Mouse (Mus musculus): ENCODE measurements at regions not wholly inside any gene's neighbourhood (a gene's known extent, or its start where the extent isn't known, plus 50 kb on each side); places are given as distances from the start of the nearest gene placed in this dataset.

DNA sequence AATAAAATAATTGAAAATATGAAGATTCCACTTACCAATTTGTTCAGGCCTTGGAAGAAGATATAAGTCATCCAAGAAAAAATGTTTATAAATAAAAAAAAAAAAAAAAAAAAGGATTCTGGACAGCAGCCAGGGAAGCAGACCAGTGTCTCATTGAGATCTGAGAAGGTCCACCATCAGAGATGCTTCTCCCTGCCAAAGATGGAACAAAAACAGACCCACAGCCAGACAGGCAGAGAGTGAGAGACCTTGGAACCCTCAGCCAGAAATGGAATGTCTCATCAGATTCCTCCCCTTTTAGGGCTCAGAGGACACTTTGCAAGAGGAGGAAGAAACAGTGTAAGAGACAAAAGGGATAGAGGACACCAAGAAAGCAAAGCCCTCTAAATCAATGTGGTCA is 177.2 kb upstream of the Id4 start:
- H3K4me1 ChIP-seq (replicated peaks; ENCODE audit: insufficient read depth, low read length) = no peaks in the 10 kb centered on the region
- DNase-seq (ENCODE audit: low spot score) (no peak), ATAC-seq (replicated peaks; ENCODE audit: low FRiP score, low read depth) (no peak)
- H3K9me3 ChIP-seq (replicated peaks; ENCODE audit: low read length) = no peaks in the 10 kb centered on the region
- no peaks in the 10 kb centered on the region for H3K27me3 ChIP-seq (ENCODE audit: insufficient read depth, low read length)
- H3K36me3 ChIP-seq (ENCODE audit: insufficient read depth, low read length) = no peaks in the 10 kb centered on the region
- TF ChIP-seq CTCF (IDR thresholded peaks at IDR 0.05; ENCODE audit: low read depth) = no peak
- no peak overlapping the region for H3K27ac ChIP-seq
- H3K9ac ChIP-seq (ENCODE audit: low read depth, low read length) = no peak overlapping the region
- H3K4me3 ChIP-seq (replicated peaks; ENCODE audit: low read depth, low read length) = no peak overlapping the region
- H3K4me2 ChIP-seq (ENCODE audit: low read length) = no peak overlapping the region

GRCm38 (mm10) chr13:48094275-48095035 is 166.6 kb upstream of the Id4 start:
- Histone ChIP-seq H3K4me2 (ENCODE audit: low read length) (no peak overlapping the region), H3K9me3 (replicated peaks; ENCODE audit: low read length) (no peaks in the 10 kb centered on the region), H3K4me1 (replicated peaks; ENCODE audit: insufficient read depth, low read length) (no peaks in the 10 kb centered on the region), H3K36me3 (ENCODE audit: insufficient read depth, low read length) (no peaks in the 10 kb centered on the region), H3K4me3 (replicated peaks; ENCODE audit: low read depth, low read length) (no peak overlapping the region), H3K27ac (no peak overlapping the region), H3K27me3 (ENCODE audit: insufficient read depth, low read length) (no peaks in the 10 kb centered on the region), H3K9ac (ENCODE audit: low read depth, low read length) (no peak overlapping the region)
- 83% methylated on average over 16 of the region's 16 CpGs for WGBS
- TF ChIP-seq CTCF (IDR thresholded peaks at IDR 0.05; ENCODE audit: low read depth) = no peak
- no peak for ATAC-seq (replicated peaks; ENCODE audit: low FRiP score, low read depth)
- no peak for DNase-seq (ENCODE audit: low spot score)

- H3K36me3 ChIP-seq (ENCODE audit: insufficient read depth, low read length) = no peaks in the 10 kb centered on the region
- TF ChIP-seq CTCF (IDR thresholded peaks at IDR 0.05; ENCODE audit: low read depth) = no peak
- no peak overlapping the region for H3K9ac ChIP-seq (ENCODE audit: low read depth, low read length)
- H3K27me3 ChIP-seq (ENCODE audit: insufficient read depth, low read length) = no peaks in the 10 kb centered on the region
- ATAC-seq (replicated peaks; ENCODE audit: low FRiP score, low read depth) (no peak), DNase-seq (ENCODE audit: low spot score) (peak; percentile 31)
- 53% methylated on average over 8 of the region's 8 CpGs for WGBS
- H3K4me1 ChIP-seq (replicated peaks; ENCODE audit: insufficient read depth, low read length) = peaks cover 4% of the 10 kb centered on the region; the same call in 1 of the 2 replicates
- no peak overlapping the region for H3K4me3 ChIP-seq (replicated peaks; ENCODE audit: low read depth, low read length)
- H3K27ac ChIP-seq = no peak overlapping the region
- no peaks in the 10 kb centered on the region for H3K9me3 ChIP-seq (replicated peaks; ENCODE audit: low read length)
- H3K4me2 ChIP-seq (ENCODE audit: low read length) = peak overlapping the region; percentile 27; the same call in 1 of the 2 replicates
Observed at GRCm38 (mm10) chr13:48102156-48102555, 158.9 kb upstream of the Id4 start.

- Histone ChIP-seq H3K9ac (ENCODE audit: low read depth, low read length) (no peak overlapping the region), H3K27me3 (ENCODE audit: insufficient read depth, low read length) (no peaks in the 10 kb centered on the region), H3K4me2 (ENCODE audit: low read length) (peak overlapping the region; percentile 27; the same call in 1 of the 2 replicates), H3K27ac (no peak overlapping the region), H3K9me3 (replicated peaks; ENCODE audit: low read length) (no peaks in the 10 kb centered on the region), H3K36me3 (ENCODE audit: insufficient read depth, low read length) (no peaks in the 10 kb centered on the region), H3K4me3 (replicated peaks; ENCODE audit: low read depth, low read length) (no peak overlapping the region), H3K4me1 (replicated peaks; ENCODE audit: insufficient read depth, low read length) (peaks cover 4% of the 10 kb centered on the region; the same call in 1 of the 2 replicates)
- ATAC-seq (replicated peaks; ENCODE audit: low FRiP score, low read depth) (no peak), DNase-seq (ENCODE audit: low spot score) (no peak)
- 39% methylated on average over 7 of the region's 7 CpGs for WGBS
- TF ChIP-seq CTCF (IDR thresholded peaks at IDR 0.05; ENCODE audit: low read depth) = no peak
Observed at GRCm38 (mm10) chr13:48102576-48102975, 158.5 kb upstream of the Id4 start.

GRCm38 (mm10) chr13:48104766-48105165 is 156.3 kb upstream of the Id4 start:
- WGBS = 53% methylated on average over 6 of the region's 6 CpGs
- peak; percentile 20 for DNase-seq (ENCODE audit: low spot score)
- Histone ChIP-seq H3K4me2 (ENCODE audit: low read length) (no peak overlapping the region), H3K4me3 (replicated peaks; ENCODE audit: low read depth, low read length) (no peak overlapping the region), H3K4me1 (replicated peaks; ENCODE audit: insufficient read depth, low read length) (peaks cover 4% of the 10 kb centered on the region; the same call in 1 of the 2 replicates), H3K36me3 (ENCODE audit: insufficient read depth, low read length) (no peaks in the 10 kb centered on the region), H3K9me3 (replicated peaks; ENCODE audit: low read length) (no peaks in the 10 kb centered on the region), H3K9ac (ENCODE audit: low read depth, low read length) (no peak overlapping the region), H3K27me3 (ENCODE audit: insufficient read depth, low read length) (no peaks in the 10 kb centered on the region), H3K27ac (no peak overlapping the region)
- no peak for TF ChIP-seq CTCF (IDR thresholded peaks at IDR 0.05; ENCODE audit: low read depth)
- ATAC-seq (replicated peaks; ENCODE audit: low FRiP score, low read depth) = no peak

DNA sequence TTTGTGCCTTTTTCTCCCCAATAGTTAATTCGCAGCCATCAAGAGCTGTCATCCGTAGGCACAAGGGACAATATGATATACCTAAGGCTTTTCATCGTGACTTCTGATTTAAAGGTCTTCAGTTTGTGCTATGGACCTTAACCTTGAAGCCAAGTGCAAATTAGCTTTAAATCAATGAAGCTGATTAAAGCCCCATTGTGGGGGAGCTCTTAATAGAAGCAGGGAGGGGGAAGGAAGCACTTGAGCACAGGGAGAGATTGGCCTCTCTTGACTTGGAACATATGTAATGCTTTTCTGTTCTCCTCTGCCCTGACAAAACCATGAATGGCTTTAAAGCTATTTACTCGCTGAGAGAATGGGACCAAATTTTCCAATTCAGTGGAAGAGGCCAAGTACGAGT is 154.1 kb upstream of the Id4 start:
- Histone ChIP-seq H3K9me3 (replicated peaks; ENCODE audit: low read length) (no peaks in the 10 kb centered on the region), H3K27me3 (ENCODE audit: insufficient read depth, low read length) (no peaks in the 10 kb centered on the region), H3K4me1 (replicated peaks; ENCODE audit: insufficient read depth, low read length) (peaks cover 4% of the 10 kb centered on the region; the same call in 1 of the 2 replicates), H3K36me3 (ENCODE audit: insufficient read depth, low read length) (no peaks in the 10 kb centered on the region), H3K9ac (ENCODE audit: low read depth, low read length) (no peak overlapping the region), H3K4me3 (replicated peaks; ENCODE audit: low read depth, low read length) (no peak overlapping the region), H3K27ac (no peak overlapping the region), H3K4me2 (ENCODE audit: low read length) (no peak overlapping the region)
- DNase-seq (ENCODE audit: low spot score) (no peak), ATAC-seq (replicated peaks; ENCODE audit: low FRiP score, low read depth) (no peak)
- no peak for TF ChIP-seq CTCF (IDR thresholded peaks at IDR 0.05; ENCODE audit: low read depth)
- WGBS = 48% methylated on average over 5 of the region's 5 CpGs
